Mouse (Mus musculus) monocyte, adult 5-6 weeks (primary cell): ENCODE measurements around the gene Rsg1. TPM values are rescaled to one million over a fixed set of nuclear protein-coding genes. Genes with fewer than 3 reads are reported as not detected.

Source experiments
- ATAC-seq: fragments of 153-309, 156-312 bp; replicated peaks from 2 replicates; pipeline ENCODE4 v1.8.0; 2017; ENCODE audit warnings: mild to moderate bottlenecking; ENCODE audit not compliant: low TSS enrichment, insufficient number of reproducible peaks, severe bottlenecking, poor library complexity, low FRiP score
- total RNA-seq: library from RNA; stranded (forward); fragments of 200-1000, 200-491, 200-594 nt; gene quantifications from 3 replicates; pipeline ENCODE4 v1.2.3, GENCODE M21; 2017

Gene Rsg1
- total RNA-seq, 1 experiment from 2014 or later, result 0.38 TPM

- no peak for ATAC-seq
Observed at GRCm38 (mm10) chr4:141268350-141268749, 54.6 kb downstream of the Rsg1 start.

GRCm38 (mm10) chr4:141269080-141269479, 55.3 kb downstream of the Rsg1 start:
- peak; percentile 55 for ATAC-seq

- no peak for ATAC-seq
Observed at GRCm38 (mm10) chr4:141270201-141270940, 56.6 kb downstream of the Rsg1 start.

- ATAC-seq, result no peak
Observed at GRCm38 (mm10) chr4:141271228-141271627, 57.5 kb downstream of the Rsg1 start.

GRCm38 (mm10) chr4:141271721-141272120, 58.0 kb downstream of the Rsg1 start:
- ATAC-seq, result peak; percentile 57

- peak; percentile 75 for ATAC-seq
Observed at GRCm38 (mm10) chr4:141272878-141273277, 59.1 kb downstream of the Rsg1 start.

GRCm38 (mm10) chr4:141273296-141273695, 59.5 kb downstream of the Rsg1 start:
- peak; percentile 60 for ATAC-seq

- no peak for ATAC-seq
Observed at GRCm38 (mm10) chr4:141274485-141275341, 61.0 kb downstream of the Rsg1 start.

Other genes with a start within 250 kb of the Rsg1 start
- 29.4 to 38.3 TPM (median 34.3 TPM) in 3 replicates for gene Atp13a2, start 227.1 kb upstream of the Rsg1 start, total RNA-seq
- gene Mfap2, start 203.5 kb upstream of the Rsg1 start, total RNA-seq, result not detected in 3 replicates
- gene Crocc, start 153.4 kb upstream of the Rsg1 start, total RNA-seq, result 4.8 to 12.1 TPM (median 8.5 TPM) in 3 replicates
- 103 to 149 TPM (median 111 TPM) in 3 replicates for gene Necap2, start 135.6 kb upstream of the Rsg1 start, total RNA-seq
- not detected in 3 replicates for gene Spata21, start 125.6 kb upstream of the Rsg1 start, total RNA-seq
- gene Szrd1, start 74.2 kb upstream of the Rsg1 start, total RNA-seq, result 35.3 to 47.0 TPM (median 43.5 TPM) in 3 replicates
- 5.0 to 11.5 TPM (median 5.5 TPM) in 3 replicates for gene Fbxo42, start 66.0 kb upstream of the Rsg1 start, total RNA-seq
- gene Arhgef19, start 25.5 kb downstream of the Rsg1 start, total RNA-seq, result not detected in 3 replicates
- not detected in 3 replicates for gene Epha2, start 87.3 kb downstream of the Rsg1 start, total RNA-seq
- gene Fam131c, start 154.3 kb downstream of the Rsg1 start, total RNA-seq, result not detected in 3 replicates
- not detected in 3 replicates for gene Clcnka, start 184.8 kb downstream of the Rsg1 start, total RNA-seq
- gene Clcnkb, start 202.1 kb downstream of the Rsg1 start, total RNA-seq, result not detected in 3 replicates
- gene Hspb7, start 206.8 kb downstream of the Rsg1 start, total RNA-seq, result 0.64 TPM in 1 of 3 replicates, not detected in the others
- gene Srarp, start 222.1 kb downstream of the Rsg1 start, total RNA-seq, result not detected in 3 replicates
- 21.7 to 33.8 TPM (median 27.3 TPM) in 3 replicates for gene Zbtb17, start 230.7 kb downstream of the Rsg1 start, total RNA-seq